Mouse (Mus musculus): ENCODE measurements around the gene Xkr7.

- TF ChIP-seq MAFK (IDR thresholded peaks at IDR 0.05; ENCODE audit: insufficient read depth, low read depth, low read length) (no peak), ZC3H11A (IDR thresholded peaks at IDR 0.05; ENCODE audit: borderline replicate concordance, low read depth, low read length) (no peak), CHD2 (IDR thresholded peaks at IDR 0.05; ENCODE audit: low read depth, low read length) (no peak), ZNF384 (IDR thresholded peaks at IDR 0.05; ENCODE audit: low read depth, low read length) (no peak), HCFC1 (IDR thresholded peaks at IDR 0.05; ENCODE audit: borderline replicate concordance, insufficient read depth, low read length) (no peak)
Observed at GRCm38 (mm10) chr2:153036690-153037089, 5.0 kb downstream of the Xkr7 start.
